Mouse (Mus musculus) C2C12 (cell line): ENCODE measurements around the gene H1foo. TPM values are rescaled to one million over a fixed set of nuclear protein-coding genes. Genes with fewer than 3 reads are reported as not detected.
A peak's percentile ranks its signal among the peaks of the same experiment; 100 is the strongest.

Source experiments
- H3K27me3 ChIP-seq: one replicate; pipeline ENCODE4 v1.6.1; 2011; ENCODE audit not compliant: control insufficient read depth, insufficient read depth, insufficient read length
- H3K36me3 ChIP-seq: one replicate; pipeline ENCODE4 v1.6.1; 2011; ENCODE audit not compliant: control insufficient read depth, insufficient read depth
- H3K4me3 ChIP-seq: one replicate; pipeline ENCODE4 v1.5.1; 2011; ENCODE audit warnings: mild to moderate bottlenecking, control low read depth; ENCODE audit not compliant: poor library complexity, insufficient read depth, severe bottlenecking
- H3K79me2 ChIP-seq: one replicate; pipeline ENCODE4 v1.6.1; 2011; ENCODE audit not compliant: control insufficient read depth, insufficient read depth
- H3K79me3 ChIP-seq: one replicate; pipeline ENCODE4 v1.6.1; 2011; ENCODE audit warnings: low read depth, control low read depth
- H3ac ChIP-seq: one replicate; pipeline ENCODE3; 2011; ENCODE audit warnings: low read depth; ENCODE audit not compliant: control insufficient read depth, insufficient read length
- CEBPB ChIP-seq: IDR thresholded peaks from one replicate; pipeline ENCODE4 v1.6.1; 2011; ENCODE audit warnings: low read depth, mild to moderate bottlenecking, control low read depth, moderate library complexity
- CTCF ChIP-seq: IDR thresholded peaks from one replicate; pipeline ENCODE4 v1.5.1; 2011; ENCODE audit not compliant: control insufficient read depth, insufficient read depth, insufficient read length
- FOSL1 ChIP-seq: IDR thresholded peaks from one replicate; pipeline ENCODE4 v1.8.0; 2011; ENCODE audit warnings: mild to moderate bottlenecking, low read length; ENCODE audit not compliant: poor library complexity, insufficient read depth, severe bottlenecking
- MAX ChIP-seq: IDR thresholded peaks from one replicate; pipeline ENCODE4 v1.6.1; 2011; ENCODE audit warnings: mild to moderate bottlenecking, control low read depth
- MYOD1 ChIP-seq: IDR thresholded peaks from one replicate; pipeline ENCODE4 v1.6.1; 2011; ENCODE audit warnings: low read depth; ENCODE audit not compliant: control insufficient read depth, insufficient read length
- MYOG ChIP-seq: IDR thresholded peaks from one replicate; pipeline ENCODE4 v1.6.1; 2011; ENCODE audit not compliant: control insufficient read depth, insufficient read length; ENCODE audit errors: extremely low read depth
- USF1 ChIP-seq: IDR thresholded peaks from one replicate; pipeline ENCODE4 v1.6.1; 2011; ENCODE audit warnings: low read depth, mild to moderate bottlenecking, control low read depth, moderate library complexity
- polyA plus RNA-seq: library from polyadenylated mRNA; unstranded; fragments of >200 nt; fragmentation: generic; extraction: Trizol; gene quantifications from one replicate; pipeline ENCODE4 v1.2.1, GENCODE M21; 2012; ENCODE audit warnings: missing spikeins

Gene H1foo
- polyA plus RNA-seq, 1 experiment = not detected

DNA sequence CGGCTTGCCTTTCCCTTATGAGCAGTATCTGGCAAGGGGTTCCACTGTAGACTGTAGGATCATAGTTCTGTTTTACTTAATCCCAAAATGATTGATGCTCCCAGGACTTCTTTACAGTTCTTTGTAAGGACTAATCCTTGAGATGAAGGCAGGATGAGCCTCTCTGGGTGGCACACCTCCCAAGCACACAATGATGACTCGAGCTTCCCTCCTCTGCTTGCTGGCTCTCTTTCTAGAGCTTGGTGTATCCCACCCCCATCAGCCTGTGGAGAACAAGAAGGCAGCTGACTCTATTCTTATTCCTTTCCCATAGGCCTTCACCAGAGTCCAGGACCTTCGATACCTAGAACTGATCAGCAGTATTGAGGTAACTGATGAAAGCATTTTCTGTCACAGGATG, 42.2 kb upstream of the H1foo start:
- Histone ChIP-seq H3ac (no peak overlapping the region), H3K27me3 (no peaks in the 10 kb centered on the region), H3K79me3 (no peaks in the 10 kb centered on the region), H3K36me3 (no peaks in the 10 kb centered on the region), H3K79me2 (no peaks in the 10 kb centered on the region), H3K4me3 (no peak overlapping the region)
- TF ChIP-seq MYOG = no peak
- TF ChIP-seq CTCF = no peak
- no peak for TF ChIP-seq MYOD1
- no peak for TF ChIP-seq FOSL1
- no peak for TF ChIP-seq MAX
- TF ChIP-seq CEBPB = no peak
- no peak for TF ChIP-seq USF1

DNA sequence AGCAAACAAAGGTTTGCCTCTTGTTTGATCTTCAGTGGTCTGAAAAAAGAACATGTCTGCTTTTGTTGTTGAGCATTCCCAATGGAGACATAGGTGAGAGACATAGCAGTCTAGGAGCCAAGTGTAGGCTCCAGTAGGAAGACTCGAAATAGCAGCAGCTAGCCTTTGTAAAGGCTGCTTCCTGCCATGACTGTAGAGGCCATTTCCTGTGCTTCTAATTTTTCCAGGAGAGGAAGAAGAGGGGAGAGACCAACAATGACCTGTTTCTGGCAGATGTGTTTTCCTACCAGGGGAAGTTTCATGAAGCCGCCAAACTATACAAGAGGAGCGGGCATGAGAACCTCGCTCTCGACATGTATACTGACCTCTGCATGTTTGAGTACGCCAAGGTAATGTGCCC, 39.2 kb upstream of the H1foo start:
- Histone ChIP-seq H3ac (no peak overlapping the region), H3K79me2 (no peaks in the 10 kb centered on the region), H3K36me3 (no peaks in the 10 kb centered on the region), H3K27me3 (no peaks in the 10 kb centered on the region), H3K4me3 (no peak overlapping the region), H3K79me3 (no peaks in the 10 kb centered on the region)
- TF ChIP-seq USF1 (no peak), CTCF (no peak), FOSL1 (no peak), MYOD1 (no peak), CEBPB (no peak), MAX (no peak), MYOG (no peak)

DNA sequence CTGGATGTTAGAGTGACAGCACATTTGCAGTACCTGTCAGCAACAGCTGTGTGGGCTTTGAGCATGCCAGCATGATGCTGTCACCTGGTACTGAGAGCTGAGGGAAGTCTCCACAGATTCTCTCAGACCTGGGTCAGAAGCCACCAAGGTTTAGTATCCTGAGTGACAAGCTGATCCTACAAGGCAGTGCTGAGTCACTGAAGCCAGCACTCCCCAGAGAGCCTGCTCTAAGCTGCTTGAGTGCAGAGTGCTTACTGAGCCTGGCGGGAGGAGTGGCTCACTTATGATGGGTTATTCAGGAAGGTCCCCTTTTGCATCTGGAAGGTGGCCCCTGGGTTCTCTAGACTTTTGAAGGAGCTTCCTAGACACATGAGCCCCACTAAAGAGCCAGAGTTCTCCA, 38.3 kb upstream of the H1foo start:
- Histone ChIP-seq H3K4me3 (no peak overlapping the region), H3K79me3 (no peaks in the 10 kb centered on the region), H3K79me2 (no peaks in the 10 kb centered on the region), H3ac (no peak overlapping the region), H3K27me3 (no peaks in the 10 kb centered on the region), H3K36me3 (no peaks in the 10 kb centered on the region)
- TF ChIP-seq MYOG (no peak), USF1 (no peak), CEBPB (no peak), MYOD1 (peak; percentile 85), MAX (no peak), FOSL1 (no peak), CTCF (no peak)

DNA sequence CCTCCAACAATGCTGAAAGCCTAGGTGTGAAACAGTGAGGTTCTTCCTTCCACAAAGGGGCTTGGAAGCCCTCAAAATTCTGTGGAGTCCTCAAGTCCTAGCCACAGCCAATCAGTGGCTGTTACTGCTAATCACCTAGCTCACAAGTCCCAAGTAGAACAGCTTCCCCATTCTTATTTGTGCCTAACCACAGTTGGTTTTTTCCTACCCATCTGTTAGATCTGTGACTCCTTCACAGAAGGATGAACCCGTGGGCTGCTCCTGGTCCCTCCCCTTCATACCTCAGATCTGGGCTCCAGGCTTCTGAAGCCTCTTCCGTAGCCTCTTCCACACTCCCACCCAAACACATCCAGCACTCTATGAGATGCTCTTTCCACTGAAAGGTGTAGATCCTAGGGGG, 37.9 kb upstream of the H1foo start:
- TF ChIP-seq MAX (no peak), CTCF (no peak), MYOD1 (no peak), MYOG (no peak), FOSL1 (no peak), USF1 (no peak), CEBPB (no peak)
- Histone ChIP-seq H3K79me3 (no peaks in the 10 kb centered on the region), H3K4me3 (no peak overlapping the region), H3K79me2 (no peaks in the 10 kb centered on the region), H3ac (no peak overlapping the region), H3K27me3 (no peaks in the 10 kb centered on the region), H3K36me3 (no peaks in the 10 kb centered on the region)

DNA sequence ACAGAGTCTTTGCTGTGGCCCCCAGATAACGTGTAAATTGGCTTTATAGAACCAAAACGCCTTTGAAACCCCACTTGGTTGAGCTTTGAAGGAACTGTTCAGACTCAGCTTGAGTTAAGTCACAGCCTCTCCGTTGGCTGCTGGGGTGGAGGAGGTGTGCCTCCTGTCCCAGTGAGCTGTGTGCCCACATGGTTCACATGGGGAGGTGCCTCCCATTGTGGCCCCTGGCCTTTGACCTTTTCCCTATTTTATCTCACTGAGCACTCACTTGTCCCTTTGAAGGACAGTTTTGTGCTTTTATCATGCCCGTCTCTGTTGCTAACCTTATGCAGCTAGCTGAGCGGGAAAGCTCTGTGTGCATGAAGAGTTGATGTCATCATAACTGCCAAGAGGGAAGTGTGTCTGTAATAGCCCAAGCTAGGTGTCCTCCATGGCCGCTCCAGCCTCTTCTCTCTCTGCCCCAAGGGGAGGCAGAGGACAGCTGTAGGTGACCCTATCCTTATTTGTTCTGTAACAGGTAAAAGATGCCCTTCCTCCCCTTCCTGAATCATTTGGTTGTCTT, 36.2 kb upstream of the H1foo start:
- no peaks in the 10 kb centered on the region for H3K36me3 ChIP-seq
- H3K79me2 ChIP-seq = no peaks in the 10 kb centered on the region
- H3K27me3 ChIP-seq = no peaks in the 10 kb centered on the region
- no peaks in the 10 kb centered on the region for H3K79me3 ChIP-seq
- no peak for TF ChIP-seq USF1
- TF ChIP-seq MYOG = no peak
- TF ChIP-seq CEBPB = no peak
- TF ChIP-seq MYOD1 = no peak
- no peak for TF ChIP-seq CTCF
- TF ChIP-seq MAX = no peak
- no peak for TF ChIP-seq FOSL1
- H3K4me3 ChIP-seq = no peak overlapping the region
- H3ac ChIP-seq = no peak overlapping the region

DNA sequence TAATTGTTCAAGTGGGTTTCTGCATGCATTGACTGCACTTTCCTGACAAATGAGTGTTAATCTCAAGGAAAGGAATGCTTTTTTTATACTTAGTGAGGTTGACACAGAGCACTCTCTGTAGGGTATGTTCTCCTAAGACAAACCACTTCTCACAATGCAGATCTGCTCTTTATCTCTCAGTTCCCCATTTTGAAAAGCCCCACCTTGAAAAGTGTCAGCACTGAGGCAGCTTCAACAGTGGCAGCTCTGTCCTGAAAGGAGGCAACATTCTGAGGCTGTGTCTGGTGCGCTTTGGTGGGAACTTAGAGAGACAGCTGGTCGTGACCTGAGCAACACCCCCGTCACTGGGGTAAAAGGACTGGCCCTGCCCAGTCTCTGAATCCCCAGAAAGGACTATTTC, 35.7 kb upstream of the H1foo start:
- H3K4me3 ChIP-seq = no peak overlapping the region
- no peaks in the 10 kb centered on the region for H3K79me2 ChIP-seq
- no peak overlapping the region for H3ac ChIP-seq

More for the DNA sequence above, 35.7 kb upstream of the H1foo start:
- no peaks in the 10 kb centered on the region for H3K27me3 ChIP-seq
- TF ChIP-seq USF1 = no peak
- no peak for TF ChIP-seq MYOG
- no peak for TF ChIP-seq MAX
- no peak for TF ChIP-seq CEBPB
- TF ChIP-seq MYOD1 = no peak
- TF ChIP-seq CTCF = no peak
- no peak for TF ChIP-seq FOSL1
- H3K36me3 ChIP-seq = no peaks in the 10 kb centered on the region
- no peaks in the 10 kb centered on the region for H3K79me3 ChIP-seq
